Mouse (Mus musculus) WW6 (cell line): ENCODE measurements around the gene Vmp1.

ENCODE experiments used
- DNase-seq: peaks from one replicate; pipeline ENCODE4 v3.0.0-alpha.2; 2013; ENCODE audit warnings: low read depth, low spot score

Gene Vmp1

DNA sequence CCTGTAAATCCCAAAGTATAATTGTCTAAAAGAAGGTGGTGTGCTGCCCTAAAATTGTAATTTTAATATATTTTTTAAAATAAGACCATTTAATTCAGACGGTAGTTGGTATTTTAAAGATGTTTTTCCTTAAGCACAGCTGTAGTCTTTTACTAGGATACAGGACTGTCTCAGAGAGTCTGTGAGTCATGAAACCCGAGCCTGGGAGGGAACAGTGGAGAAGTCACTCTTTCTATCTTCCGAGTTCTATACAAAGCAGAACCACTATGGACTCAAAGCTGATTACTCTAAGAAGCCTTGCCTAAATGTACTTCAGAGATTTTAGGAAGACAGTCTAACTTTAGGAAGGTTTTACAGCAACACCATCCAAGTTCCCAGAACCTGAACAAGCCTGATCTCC is 81.5 kb downstream of the Vmp1 start:
- DNase-seq = no peak

DNA sequence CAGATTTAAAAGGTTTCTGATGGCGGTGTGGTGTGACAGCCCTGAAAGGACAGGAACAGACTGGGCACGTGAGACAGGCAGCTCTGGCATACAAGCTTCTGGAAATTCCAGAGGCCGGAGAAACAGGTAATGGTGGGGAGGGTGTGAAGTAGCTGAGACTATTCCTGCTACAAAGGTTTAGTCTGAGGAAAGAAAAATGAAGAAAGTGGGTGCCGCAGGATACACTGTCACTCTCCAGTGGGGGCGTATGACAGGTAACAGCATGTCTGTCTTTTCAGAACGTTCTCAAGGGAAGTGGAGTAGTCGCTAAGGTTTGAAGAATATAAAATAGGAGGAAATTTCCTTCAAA is 83.5 kb downstream of the Vmp1 start:
- no peak for DNase-seq

DNA sequence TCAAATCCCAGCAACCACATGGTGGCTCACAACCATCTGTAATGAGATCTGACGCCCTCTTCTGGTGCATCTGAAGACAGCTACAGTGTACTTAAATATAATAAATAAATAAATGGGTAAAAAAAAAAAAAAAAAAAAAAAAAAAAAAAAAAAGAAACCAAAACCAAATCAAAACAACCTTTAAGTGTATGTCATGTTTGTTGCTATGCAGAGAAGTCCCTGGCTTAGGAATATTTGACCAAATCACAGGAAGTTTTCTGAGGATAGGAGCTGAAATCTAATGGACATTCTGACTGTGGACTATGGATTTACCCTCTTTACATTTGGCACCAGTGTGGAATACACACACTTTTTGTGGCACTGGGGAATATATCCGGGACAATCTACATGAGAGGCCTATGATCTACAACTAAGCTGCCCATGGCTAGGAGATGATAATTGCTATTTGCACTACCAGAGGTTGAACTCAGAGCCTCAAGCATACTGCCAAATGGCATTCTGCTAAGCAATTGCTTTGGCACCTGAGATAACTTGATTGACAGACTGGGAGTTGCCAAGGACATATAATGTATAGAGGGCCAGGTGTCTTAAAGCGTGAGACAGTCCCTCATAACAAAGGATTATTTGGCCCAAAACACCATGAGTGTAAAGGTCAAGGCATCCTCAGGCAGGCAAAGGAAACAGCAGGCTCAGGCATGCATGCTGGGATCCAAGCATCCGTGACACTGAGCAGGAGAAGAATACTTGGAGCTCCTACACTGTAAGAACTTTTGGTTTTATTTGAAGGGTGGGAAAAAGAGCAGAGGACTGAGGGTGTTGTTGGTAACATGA is 84.0 kb downstream of the Vmp1 start:
- DNase-seq = no peak

DNA sequence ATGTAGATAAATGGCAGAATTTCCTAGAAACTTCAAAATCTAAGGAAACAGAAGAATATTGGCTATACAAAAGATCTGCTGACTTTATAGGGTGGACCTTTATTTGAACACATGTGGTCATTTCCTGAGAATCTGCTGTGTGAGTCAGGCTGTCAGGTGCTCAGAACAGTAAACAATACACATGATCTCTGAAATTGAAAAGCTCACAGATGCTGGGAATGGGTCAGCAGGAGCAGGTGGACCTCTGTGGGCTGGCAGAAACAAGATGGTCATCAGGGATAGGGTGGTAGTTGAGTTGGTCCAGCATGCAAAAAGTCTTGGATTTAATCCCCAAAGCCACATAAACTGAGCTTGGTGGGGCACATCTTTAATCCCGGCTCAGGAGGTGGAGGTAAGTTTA is 85.1 kb downstream of the Vmp1 start:
- DNase-seq = no peak

DNA sequence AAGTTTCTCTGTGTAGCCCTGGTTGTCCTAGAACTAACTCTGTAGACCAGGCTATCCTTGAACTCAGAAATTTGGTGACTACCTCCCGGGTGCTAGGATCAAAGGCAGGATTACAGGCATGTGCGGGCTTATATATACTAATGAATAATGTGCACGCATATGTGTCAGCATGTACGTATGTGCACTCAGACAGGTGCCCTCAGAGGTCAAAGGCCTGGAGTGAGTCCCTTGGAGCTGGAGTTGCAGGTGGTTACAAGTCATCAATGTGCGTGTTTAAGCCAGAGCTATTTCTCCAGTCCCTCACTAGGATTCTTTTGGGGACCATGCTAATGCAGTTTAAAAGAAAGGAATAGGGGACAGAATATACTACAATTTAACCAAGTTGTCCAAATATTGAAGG is 85.5 kb downstream of the Vmp1 start:
- DNase-seq = no peak

GRCm38 (mm10) chr11:86596976-86597375 is 86.7 kb downstream of the Vmp1 start:
- no peak for DNase-seq

DNA sequence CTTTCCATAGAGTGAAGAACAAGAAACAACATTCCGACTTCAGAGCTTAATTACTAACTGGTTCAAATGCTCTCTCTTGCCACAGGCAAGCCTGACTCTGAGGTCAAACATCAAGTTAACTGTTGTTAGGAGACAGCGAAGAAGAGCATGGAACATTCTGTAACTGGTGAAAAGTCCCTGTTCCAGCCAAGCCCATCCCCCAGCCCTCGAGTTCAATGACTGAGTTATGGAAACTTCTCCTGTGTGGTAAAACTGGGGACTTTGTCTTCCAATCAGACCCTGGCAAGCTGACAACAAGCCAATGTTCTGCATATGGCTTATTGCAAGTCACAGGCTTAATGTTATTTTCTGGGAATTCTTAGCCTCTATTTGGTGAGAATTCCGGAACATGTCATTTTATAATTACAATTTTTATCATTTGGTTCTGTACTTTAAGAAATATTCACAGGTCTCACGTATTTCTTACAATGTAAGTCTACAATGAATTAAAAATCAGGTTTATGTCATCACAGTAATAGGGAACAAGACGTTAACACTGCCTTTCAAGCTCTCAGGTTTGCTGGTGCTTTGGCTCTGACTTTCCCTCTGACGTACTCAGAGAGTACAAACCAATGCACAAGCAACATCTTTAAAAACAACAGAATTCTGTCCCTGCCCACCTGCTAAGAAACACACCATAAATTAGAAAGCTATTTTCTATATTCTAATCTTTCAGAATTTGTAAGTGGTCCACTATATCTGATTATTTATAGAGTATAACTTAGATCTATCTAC is 87.3 kb downstream of the Vmp1 start:
- DNase-seq = no peak

DNA sequence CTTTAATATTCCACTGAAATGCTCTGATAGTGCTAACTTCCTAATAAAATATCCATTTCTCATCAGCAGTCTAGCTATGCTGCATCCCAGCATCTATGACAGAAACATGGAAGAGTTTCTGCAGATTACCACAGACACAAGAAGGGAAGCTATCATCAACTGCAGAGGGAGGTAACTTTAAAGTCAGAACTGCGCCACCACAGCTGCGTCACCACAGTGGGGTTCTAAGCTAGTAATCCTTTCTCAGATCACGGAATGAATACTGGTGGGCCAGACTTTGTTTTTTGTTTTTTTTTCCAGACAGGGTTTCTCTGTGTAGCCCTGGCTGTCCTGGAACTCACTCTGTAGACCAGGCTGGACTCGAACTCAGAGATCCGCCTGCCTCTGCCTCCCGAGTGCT is 88.3 kb downstream of the Vmp1 start:
- DNase-seq = no peak

DNA sequence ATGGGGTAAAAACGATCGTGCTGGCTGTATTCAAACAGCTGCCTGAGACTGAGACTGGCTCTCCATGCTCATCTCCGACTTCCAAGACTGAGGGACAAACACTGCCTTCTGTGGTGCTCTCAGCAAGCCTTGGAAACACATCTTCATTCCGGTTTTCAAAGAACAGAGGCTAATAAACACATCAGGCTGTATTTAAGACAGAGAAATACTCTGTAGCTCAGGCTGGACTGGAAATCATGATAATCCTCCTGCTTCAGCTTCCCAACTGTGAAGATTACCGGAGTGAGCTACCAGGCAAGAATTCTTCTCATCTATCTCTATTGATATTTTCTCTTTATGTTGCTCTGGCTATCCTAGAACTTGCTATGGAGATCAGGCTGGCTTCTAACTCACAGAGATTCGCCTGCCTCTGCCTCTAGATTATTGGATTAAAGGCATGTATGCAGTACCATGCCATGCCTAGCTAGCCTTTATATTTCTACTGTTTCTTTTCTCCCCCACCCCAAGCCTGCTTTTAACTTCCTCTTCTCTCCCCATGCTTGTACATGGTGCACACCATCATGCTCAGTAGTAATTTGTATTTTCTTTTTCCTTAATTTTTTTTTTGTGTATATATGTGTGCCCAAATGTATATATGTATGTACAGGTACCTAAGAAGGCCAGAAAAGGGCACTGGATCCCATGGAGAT is 89.3 kb downstream of the Vmp1 start:
- DNase-seq = no peak

GRCm38 (mm10) chr11:86593443-86593842 is 90.2 kb downstream of the Vmp1 start:
- no peak for DNase-seq

DNA sequence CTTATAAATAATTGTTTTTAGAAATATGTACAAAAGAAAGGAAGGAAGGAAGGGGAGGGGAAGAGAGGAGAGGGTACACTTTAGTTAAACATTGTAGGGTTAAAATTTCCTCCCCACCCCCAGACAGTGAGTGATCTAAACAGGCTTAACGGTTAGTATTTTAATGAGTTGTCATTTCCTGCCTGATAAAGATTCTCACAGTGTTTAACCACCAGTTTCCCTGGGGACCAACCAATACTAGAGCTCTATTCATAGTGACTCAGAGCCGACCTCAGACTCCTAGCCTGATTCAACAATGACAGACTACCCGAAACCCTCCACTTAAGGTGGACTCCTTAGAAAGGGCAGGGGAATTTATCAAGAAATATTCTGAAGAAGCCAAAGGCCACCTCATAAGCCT is 90.6 kb downstream of the Vmp1 start:
- no peak for DNase-seq

DNA sequence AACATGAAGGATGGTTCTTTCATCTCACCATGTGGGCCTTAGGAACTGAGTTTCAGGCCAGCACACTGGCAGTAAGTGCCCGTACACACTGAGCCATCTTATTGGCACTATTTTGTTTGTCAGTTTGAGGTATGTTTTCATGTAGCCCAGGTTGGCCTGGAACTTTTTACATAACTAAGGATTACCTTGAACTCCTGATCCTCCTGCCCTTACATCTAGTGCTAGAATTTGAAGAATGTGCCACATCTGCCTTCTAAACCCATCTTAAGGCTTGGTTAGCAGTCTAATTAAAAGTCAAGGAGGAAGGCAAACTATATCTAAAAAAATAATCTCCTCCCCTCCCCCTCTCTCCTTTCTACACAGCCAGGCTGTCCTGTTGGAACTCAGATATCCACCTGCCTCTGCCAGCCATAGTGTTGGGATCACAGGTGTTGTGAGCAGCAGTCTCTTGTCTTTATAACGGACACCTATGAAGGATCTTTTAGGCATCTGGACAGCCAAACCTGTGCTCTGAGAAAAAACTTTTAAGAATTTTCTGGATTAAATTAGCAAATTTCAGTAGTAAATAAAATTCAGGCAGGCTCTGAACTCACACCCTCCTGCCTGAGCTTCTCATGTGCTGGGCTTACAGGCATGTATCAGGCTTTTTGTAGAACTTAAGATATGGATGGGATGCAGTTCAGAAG is 91.6 kb downstream of the Vmp1 start:
- no peak for DNase-seq

DNA sequence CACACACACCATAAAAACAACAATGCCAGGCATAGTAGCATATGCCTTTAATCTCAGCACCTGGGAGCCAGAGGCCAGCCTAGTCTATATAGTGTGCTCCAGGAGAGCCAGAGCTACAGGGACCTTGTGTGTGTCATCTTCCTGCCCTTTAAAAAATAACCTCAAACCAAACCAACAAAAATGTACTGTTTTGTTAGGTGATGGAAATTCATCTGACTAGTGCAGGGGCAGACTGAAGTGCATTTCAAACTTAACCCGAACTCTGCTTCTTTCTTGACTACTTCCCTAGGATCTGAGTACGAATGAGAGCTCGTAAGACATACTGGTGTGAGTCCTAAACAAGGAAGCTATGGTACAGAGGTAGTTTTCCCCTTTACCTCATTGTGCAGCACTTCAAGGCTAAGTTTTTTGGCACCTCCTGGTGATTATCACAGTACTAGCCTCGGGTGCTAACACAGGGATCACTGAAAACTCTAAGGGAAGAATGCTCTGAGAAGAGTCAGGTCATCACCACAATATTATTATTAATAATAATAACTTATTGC is 92.3 kb downstream of the Vmp1 start:
- no peak for DNase-seq

- DNase-seq = no peak
These were observed 93.1 kb downstream of the Vmp1 start for GRCm38 (mm10) chr11:86590579-86590978.

DNA sequence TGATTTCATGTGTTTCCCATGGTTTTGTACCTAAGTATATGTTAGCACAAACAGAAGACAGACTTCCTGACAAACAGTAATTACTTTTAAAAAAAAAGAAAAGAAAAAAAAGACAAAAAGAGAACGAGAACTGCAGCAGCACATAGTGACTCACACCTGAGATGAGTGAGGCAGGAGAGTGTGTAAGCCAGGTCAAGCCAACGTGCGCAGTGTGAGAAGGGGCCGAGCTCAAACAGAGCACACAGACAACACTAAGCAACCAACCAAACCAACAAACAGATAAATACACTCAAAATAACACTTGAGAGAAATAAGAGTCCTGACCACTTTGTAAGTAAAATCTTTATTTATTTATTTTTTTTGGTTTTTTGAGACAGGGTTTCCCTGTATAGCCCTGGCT is 93.6 kb downstream of the Vmp1 start:
- DNase-seq = no peak

GRCm38 (mm10) chr11:86588583-86589298 is 94.9 kb downstream of the Vmp1 start:
- DNase-seq = no peak

DNA sequence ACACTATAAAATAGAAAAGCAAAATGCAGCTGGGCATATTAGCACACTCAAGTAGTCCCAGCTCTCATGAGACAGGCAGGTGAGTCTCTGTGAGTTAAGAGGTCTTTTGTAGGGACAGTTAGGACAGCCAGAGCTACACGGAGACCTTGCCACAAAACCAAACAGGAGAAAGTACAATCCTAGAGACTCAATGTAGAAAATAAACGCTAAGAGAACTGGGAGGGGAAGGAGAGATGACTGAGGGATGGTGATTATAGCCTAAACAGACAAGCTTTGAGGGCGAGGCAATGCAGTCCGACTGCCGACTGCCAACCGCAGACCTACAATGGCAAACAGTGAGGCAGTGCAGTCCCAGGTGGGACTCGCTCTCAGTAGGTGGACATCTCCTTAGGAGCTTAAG is 95.8 kb downstream of the Vmp1 start:
- DNase-seq = no peak

- DNase-seq = no peak
These were observed 96.5 kb downstream of the Vmp1 start for GRCm38 (mm10) chr11:86586868-86587792.

GRCm38 (mm10) chr11:86586177-86586867 is 97.3 kb downstream of the Vmp1 start:
- DNase-seq = no peak
